Mouse (Mus musculus): Measurements from ENCODE around the gene Frmpd2.

- TF ChIP-seq ZC3H11A (IDR thresholded peaks at IDR 0.05; ENCODE audit: borderline replicate concordance, low read depth, low read length), result no peak
- TF ChIP-seq CHD2 (IDR thresholded peaks at IDR 0.05; ENCODE audit: low read depth, low read length), result no peak
- TF ChIP-seq ZNF384 (IDR thresholded peaks at IDR 0.05; ENCODE audit: low read depth, low read length), result no peak
- no peak for TF ChIP-seq MAFK (IDR thresholded peaks at IDR 0.05; ENCODE audit: insufficient read depth, low read depth, low read length)
Measured at GRCm38 (mm10) chr14:33525272-33525983, 53.9 kb downstream of the Frmpd2 start.
